Comparison of ENCODE assay signal across 21 mouse cellular contexts in genomic region chr1:48943826-48944225, GRCm38 (mm10).
"Had no signal": no experiment of that assay in that cellular context is flagged by ENCODE, and none has a peak within 500 bp of the region (broad histone marks: within the 10 kb centered on the region; RNA-seq: fewer than 3 reads in every experiment).

No protein-coding gene starts in this region.

- H3K27ac ChIP-seq: kidney, embryonic 15.5 days; limb, embryonic 15.5 days; liver, embryonic 14.5 days; macrophage; midbrain, embryonic 12.5 days; midbrain, embryonic 15.5 days; neural tube, embryonic 12.5 days; neural tube, embryonic 15.5 days; stomach, embryonic 15.5 days had no signal

- H3K4me1 ChIP-seq: kidney, embryonic 15.5 days; limb, embryonic 15.5 days; midbrain, embryonic 12.5 days; midbrain, embryonic 15.5 days; neural tube, embryonic 12.5 days; neural tube, embryonic 15.5 days; stomach, embryonic 15.5 days had no signal

- H3K27me3 ChIP-seq: kidney, embryonic 15.5 days; limb, embryonic 15.5 days; midbrain, embryonic 12.5 days; midbrain, embryonic 15.5 days; neural tube, embryonic 12.5 days; neural tube, embryonic 15.5 days; stomach, embryonic 15.5 days had no signal

- DNase-seq: kidney, adult 11 months; kidney, adult 8-10 months; kidney, postnatal 10 days; kidney, postnatal 4 days; liver, postnatal 0 days; lung, embryonic 14.5 days; right cerebral cortex, adult 18-20 months; right cerebral cortex, postnatal 14 days; right cerebral cortex, postnatal 4 days; thymus, postnatal 25 days had no signal

- H3K36me3 ChIP-seq: kidney, embryonic 15.5 days; limb, embryonic 15.5 days; midbrain, embryonic 12.5 days; midbrain, embryonic 15.5 days; neural tube, embryonic 12.5 days; neural tube, embryonic 15.5 days; stomach, embryonic 15.5 days had no signal

- H3K9me3 ChIP-seq: kidney, embryonic 15.5 days; limb, embryonic 15.5 days; midbrain, embryonic 12.5 days; midbrain, embryonic 15.5 days; neural tube, embryonic 12.5 days; neural tube, embryonic 15.5 days; stomach, embryonic 15.5 days had no signal

- H3K4me3 ChIP-seq: kidney, embryonic 15.5 days; limb, embryonic 15.5 days; midbrain, embryonic 12.5 days; midbrain, embryonic 15.5 days; neural tube, embryonic 12.5 days; neural tube, embryonic 15.5 days; stomach, embryonic 15.5 days had no signal

- H3K4me2 ChIP-seq: kidney, embryonic 15.5 days; limb, embryonic 15.5 days; liver, embryonic 11.5 days; lung, embryonic 14.5 days; midbrain, embryonic 12.5 days; midbrain, embryonic 15.5 days; neural tube, embryonic 12.5 days; neural tube, embryonic 15.5 days; stomach, embryonic 15.5 days had no signal

- H3K9ac ChIP-seq: kidney, embryonic 15.5 days; limb, embryonic 15.5 days; liver, embryonic 14.5 days; liver, postnatal 0 days; lung, embryonic 14.5 days; midbrain, embryonic 12.5 days; midbrain, embryonic 15.5 days; neural tube, embryonic 12.5 days; neural tube, embryonic 15.5 days; stomach, embryonic 15.5 days had no signal

- ATAC-seq: liver, postnatal 0 days; lung, postnatal 0 days; midbrain, embryonic 15.5 days had no signal
